Mouse (Mus musculus) mouse embryonic stem cell (cell line): ENCODE measurements at regions not wholly inside any gene's neighbourhood (a gene's known extent, or its start where the extent isn't known, plus 50 kb on each side); places are given as distances from the start of the nearest gene placed in this dataset.
"Not testable (repeated sequence)": the region's sequence is repeated elsewhere in the genome, so short reads cannot be mapped to it uniquely, and the experiment has no call there.

ENCODE experiments used
- in situ Hi-C, 2 experiments: fragments of 300-500 bp; cut with MboI; formaldehyde crosslinking; loops; 1 replicate in 1 of 2; 3 replicates in 1 of 2; pipeline ENCODE4 v1.14.3; 2019 to 2020; ENCODE audit warnings: low sequenced_read_pairs in 2 of 2, low pct_unique_long_range_greater_than_20kb in 1 of 2, mixed read lengths in 1 of 2; ENCODE audit not compliant: unreplicated experiment in 1 of 2

DNA sequence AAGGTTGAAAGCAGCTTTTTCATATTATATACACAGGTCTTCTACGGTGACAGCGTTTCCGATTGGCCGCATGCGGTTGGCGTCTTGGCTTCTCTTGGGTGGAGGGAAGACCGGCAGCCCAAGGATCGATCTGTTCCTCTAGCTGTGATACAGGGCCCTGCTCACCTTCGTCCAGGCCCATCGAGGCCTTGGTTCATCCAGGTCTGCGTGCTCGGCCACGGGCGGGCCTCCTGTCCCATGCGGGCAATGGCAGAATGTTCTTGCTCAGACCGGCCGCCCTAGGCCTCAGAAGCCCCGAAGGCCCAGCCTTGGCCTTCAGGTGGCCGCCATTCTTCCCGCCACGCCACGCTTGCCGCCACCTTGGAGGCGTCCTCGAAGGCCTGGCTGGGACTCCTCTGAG, 194.4 kb upstream of the Ppp6c start:
- in situ Hi-C loops = no loop called here

DNA sequence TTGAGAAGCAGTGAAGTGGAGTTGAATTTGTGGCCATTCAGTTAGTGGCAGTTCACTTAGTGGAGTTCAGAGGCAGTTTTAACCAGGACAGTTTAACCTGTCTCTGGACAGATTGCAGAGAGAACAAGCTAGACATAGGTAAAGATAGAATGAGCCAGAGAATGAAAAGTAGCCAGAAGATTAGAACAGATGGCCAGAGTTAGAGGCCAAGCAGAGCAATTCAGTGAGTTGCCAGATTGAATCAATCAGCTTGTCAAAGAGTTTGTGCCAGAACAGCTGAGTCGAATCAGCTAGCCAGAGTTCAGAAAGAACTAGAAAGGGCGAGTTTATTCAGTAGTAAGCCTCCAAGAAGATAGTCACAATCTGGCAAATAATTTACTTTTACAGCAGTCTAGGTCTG, 174.1 kb upstream of the Ppp6c start:
- in situ Hi-C loops = no loop called here

- in situ Hi-C loops = loop anchor here in 1 of 2 experiments (25.0 kb wide), 1 partner anchor 462 kb away; the partner anchor contains the start of genes Nr6a1 and Olfml2a
Observed at GRCm38 (mm10) chr2:39399523-39399922, 173.3 kb upstream of the Ppp6c start.

DNA sequence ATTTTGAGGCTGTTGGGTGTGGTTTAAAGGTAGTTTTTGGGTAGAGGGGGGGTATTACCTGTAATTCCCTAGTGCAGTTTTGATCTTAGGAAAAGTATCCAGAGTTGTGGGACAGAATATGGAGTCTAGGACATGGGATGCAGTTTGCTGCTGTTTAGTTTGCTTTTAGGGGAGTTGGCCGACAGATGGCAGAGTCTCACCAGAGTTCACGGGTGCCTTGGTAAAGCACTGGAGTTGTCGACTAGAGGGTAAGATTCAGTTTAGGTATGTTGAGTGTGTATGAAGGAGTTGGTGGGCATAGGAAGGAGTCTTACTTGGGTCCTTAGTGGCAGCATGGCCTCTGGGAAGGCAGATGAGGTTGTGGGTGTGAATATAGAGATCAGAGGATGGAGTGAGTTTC, 168.4 kb upstream of the Ppp6c start:
- in situ Hi-C loops = loop anchor here in 1 of 2 experiments (25.0 kb wide), 1 partner anchor 457 kb away; the partner anchor contains the start of genes Nr6a1 and Olfml2a

DNA sequence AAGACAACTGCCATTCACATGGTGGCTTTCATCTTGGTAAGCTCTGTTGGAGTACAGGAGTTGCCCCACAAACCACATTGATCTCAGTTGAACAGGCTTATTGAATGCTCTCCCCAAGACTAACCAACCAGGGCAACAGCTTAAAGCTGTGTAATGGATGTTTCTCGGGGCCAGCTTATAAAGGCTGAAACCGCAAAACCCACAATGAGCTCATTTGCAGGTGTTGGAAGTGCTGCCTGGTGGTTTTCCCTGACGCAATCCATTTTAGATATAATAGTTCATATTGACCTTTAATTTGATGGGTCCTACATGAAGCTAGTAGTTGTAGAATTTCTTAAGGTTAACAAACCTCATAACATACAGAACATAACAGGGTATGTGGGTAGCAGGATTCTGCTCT, 151.0 kb upstream of the Ppp6c start:
- in situ Hi-C loops = loop anchor here in 1 of 2 experiments (10.0 to 25.0 kb wide), 3 partner anchors 102 to 440 kb away; partner anchors contain the start of genes Nr6a1 and Olfml2a

- in situ Hi-C loops = loop anchor here in 1 of 2 experiments (10.0 kb wide), 2 partner anchors 98 to 268 kb away; no protein-coding TSS in a partner anchor
Observed at GRCm38 (mm10) chr2:39373068-39373779, 147.0 kb upstream of the Ppp6c start.

GRCm38 (mm10) chr2:39344207-39344606, 118.0 kb upstream of the Ppp6c start:
- in situ Hi-C loops = no loop called here

- in situ Hi-C loops = no loop called here
Observed at GRCm38 (mm10) chr2:39340406-39340805, 114.2 kb upstream of the Ppp6c start.

GRCm38 (mm10) chr2:39338832-39339649, 112.8 kb upstream of the Ppp6c start:
- in situ Hi-C loops = no loop called here

DNA sequence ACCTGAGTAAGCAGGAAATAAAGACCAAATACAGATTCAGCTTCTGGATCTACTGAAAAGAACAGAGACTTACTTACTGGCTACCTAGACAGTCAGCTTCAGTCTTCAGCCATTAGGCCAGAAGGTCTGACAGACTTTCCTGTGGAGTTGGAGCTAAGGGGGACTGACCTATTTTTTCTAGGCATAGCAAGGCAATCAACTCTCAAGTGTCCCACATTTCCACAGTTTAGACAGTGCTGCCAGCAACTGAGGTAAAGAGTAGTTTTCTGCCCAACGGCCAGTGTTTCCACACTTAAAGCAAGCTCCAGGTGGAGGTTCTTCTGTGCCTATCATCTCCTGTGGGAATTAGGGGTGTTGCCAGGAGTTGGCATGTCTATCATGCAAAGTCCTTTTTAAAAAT, 111.3 kb upstream of the Ppp6c start:
- in situ Hi-C loops = no loop called here

DNA sequence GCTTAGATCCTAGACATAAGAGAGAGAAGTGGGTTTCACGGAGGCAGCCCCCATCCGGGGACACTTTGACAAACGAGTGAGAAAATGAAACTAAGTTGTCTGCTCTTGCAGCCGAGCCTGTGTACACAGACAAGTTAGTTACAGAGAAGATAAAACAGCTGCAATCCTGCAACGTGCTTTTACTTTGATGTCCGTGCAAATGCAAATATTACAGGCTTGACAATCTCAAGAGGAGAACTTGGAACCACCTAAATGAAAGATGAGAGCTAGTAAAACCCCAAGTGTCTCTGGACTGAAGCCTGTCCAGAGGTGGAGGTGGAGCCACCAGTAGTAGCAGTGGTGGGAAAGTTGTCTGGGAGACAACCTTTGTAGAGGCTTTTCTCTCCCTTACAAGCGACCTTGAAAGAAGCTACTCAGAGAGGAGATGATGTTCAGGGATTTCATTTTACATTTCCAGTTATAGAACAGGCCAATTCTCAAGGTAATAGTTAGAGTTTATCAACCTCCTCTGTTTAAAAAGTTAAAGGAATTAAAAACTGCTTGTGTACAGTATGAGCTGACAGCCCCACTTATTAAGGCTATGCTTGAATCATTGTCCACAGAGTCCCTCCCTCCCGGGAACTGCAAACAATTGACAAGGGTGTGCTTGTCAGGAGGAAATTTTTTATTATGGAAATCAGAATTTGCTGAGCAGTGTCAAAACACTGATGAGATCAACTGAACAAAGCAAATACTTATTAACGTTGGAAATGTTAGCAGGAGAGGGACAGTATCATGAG, 99.7 kb upstream of the Ppp6c start:
- in situ Hi-C loops = no loop called here

- in situ Hi-C loops = not testable (repeated sequence)
Observed at GRCm38 (mm10) chr2:39325122-39325521, 98.9 kb upstream of the Ppp6c start.

DNA sequence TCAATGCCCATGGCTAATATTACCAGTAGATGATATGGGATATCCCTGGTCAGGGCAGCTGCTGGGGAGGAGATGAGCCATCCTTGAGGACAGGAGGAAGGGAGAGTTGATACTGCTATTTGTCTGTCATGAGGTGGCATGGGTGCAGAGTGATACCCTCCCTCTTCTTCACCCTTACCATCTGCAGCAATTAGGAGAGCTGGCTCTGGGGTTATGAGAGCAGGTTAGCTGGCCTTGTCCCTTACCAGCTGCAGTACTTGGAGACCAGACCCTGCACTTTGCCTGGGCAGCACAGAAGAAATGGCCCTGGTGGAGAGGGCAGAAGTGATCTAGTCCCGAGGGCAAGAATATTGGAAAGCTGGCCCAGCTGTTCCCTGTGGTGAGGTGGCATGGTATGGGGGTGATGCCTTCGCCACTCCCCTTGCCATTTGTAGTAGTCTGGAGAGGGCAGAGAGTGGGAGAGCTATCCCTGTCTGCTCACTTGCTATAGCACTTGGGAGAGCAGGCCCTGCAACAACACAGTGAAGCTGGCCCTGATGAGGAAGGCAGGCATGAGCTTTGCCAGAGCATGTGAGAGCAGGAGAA, 73.6 kb upstream of the Ppp6c start:
- in situ Hi-C loops = no loop called here

- in situ Hi-C loops = no loop called here
Observed at GRCm38 (mm10) chr2:39299290-39299689, 73.0 kb upstream of the Ppp6c start.

DNA sequence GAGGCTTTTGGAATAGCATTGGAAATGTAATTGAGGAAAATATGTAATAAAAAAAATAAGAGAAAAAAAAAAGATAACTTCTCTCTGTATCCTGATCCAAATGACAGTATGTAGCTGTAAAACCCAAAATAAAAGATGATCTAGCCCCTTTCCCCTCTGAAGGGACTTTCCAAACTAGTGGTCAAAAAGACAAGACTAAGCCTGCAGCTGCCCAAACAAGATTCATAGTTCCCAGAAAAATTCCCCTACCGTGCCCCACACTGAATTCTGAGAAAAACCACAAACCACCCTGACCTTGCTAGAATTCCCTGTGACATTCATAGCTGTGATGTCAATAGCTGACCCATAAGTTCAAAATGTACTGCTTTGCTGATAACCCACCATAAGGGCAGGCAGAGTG, 69.2 kb upstream of the Ppp6c start:
- in situ Hi-C loops = no loop called here

GRCm38 (mm10) chr2:39278218-39278617, 52.0 kb upstream of the Ppp6c start:
- in situ Hi-C loops = loop anchor here in 1 of 2 experiments (10.0 kb wide), 1 partner anchor 97 kb away; no protein-coding TSS in a partner anchor
